In the genomic region with DNA sequence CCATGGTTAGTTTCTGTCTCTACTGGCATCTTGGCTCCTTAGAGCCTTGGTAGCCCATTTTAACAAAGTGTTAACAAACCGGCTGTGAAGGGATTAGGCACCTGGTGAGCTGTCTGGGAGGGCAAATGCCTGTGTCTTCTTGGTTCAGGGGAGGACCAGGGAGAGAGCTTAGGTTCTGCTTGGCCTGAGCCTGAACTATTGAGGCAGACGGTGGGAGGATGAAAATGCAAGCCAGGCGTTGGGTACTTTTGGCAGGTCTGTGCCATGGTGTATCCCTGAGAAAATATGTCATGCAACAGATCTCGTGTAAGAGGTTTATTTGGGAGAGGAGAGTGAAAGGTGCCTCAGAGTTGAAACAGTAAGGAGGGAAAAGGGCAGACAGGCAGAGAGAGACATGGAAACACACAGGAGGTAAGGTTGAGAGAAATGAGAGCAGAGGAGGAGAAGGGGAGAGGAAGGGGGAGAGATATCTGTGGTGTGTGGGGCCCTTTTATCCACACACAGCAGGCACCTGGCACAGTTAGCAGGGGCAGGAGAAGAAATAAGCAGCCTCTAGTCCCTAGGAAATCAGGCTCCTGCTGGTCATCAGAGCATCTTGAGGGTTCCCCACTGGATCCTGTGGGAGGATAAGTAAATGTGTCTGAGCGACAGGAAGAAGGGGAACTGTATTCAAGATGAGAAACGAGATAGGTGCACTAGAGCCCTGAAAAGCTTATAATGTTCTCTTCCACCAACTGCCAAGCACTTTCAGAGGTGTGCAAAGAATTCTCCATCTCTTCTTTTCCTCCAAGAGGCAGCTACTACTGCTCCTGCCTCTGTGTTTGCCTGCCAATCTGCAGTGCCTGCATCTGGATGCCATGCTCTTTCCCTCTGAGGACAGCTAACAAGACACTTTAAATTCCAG, we compare ENCODE assay signal across 1 mouse cellular context.
A peak's percentile ranks its signal among the peaks of the same experiment; 100 is the strongest.
TF ChIP-seq lines count a peak whose summit lies in the region.

No protein-coding gene starts in this region.

TF ChIP-seq in CH12.LX, 34 proteins besides CTCF, POLR2A, EP300 and RAD21:
- TF ChIP-seq ZKSCAN1 (IDR thresholded peaks at IDR 0.05; ENCODE audit: borderline replicate concordance, low read depth, low read length) (no peak), BHLHE40 (IDR thresholded peaks at IDR 0.05; ENCODE audit: low read depth, low read length) (no peak), RCOR1 (conservative IDR thresholded peaks at IDR 0.05; ENCODE audit: low read depth, low read length) (no peak), ZC3H11A (IDR thresholded peaks at IDR 0.05; ENCODE audit: low read depth, low read length) (no peak), POLR2AphosphoS2 (IDR thresholded peaks at IDR 0.05; ENCODE audit: low read depth, low read length) (peak; percentile 59; the same call in 1 of the 2 replicates), IRF4 (IDR thresholded peaks at IDR 0.05; ENCODE audit: low read depth, low read length) (no peak), GABPA (IDR thresholded peaks at IDR 0.05; ENCODE audit: insufficient replicate concordance, low read depth, low read length) (no peak), CHD2 (IDR thresholded peaks at IDR 0.05; ENCODE audit: low read length) (no peak; the same call in 1 of the 2 replicates), CHD1 (IDR thresholded peaks at IDR 0.05; ENCODE audit: low read depth, low read length) (peak; percentile 31; the same call in 1 of the 2 replicates), MEF2A (IDR thresholded peaks at IDR 0.05; ENCODE audit: borderline replicate concordance, low read depth, low read length) (no peak; the same call in 1 of the 2 replicates), USF1 (IDR thresholded peaks at IDR 0.05; ENCODE audit: low read depth, low read length) (no peak), MAFK (IDR thresholded peaks at IDR 0.05; ENCODE audit: insufficient replicate concordance, low read length) (no peak; the same call in 1 of the 2 replicates), ZMIZ1 (IDR thresholded peaks at IDR 0.05; ENCODE audit: low read depth, low read length) (0 out of 2 replicates have a peak, but pooled peaks have one; percentile 48), ZNF384 (IDR thresholded peaks at IDR 0.05; ENCODE audit: low read depth, low read length) (no peak), MXI1 (IDR thresholded peaks at IDR 0.05; ENCODE audit: low read depth, low read length) (no peak)
TF ChIP-seq in CH12.LX: peak in this region for 3.
